Mouse (Mus musculus): Measurements from ENCODE around the gene Muc20.

The Muc20 gene

DNA sequence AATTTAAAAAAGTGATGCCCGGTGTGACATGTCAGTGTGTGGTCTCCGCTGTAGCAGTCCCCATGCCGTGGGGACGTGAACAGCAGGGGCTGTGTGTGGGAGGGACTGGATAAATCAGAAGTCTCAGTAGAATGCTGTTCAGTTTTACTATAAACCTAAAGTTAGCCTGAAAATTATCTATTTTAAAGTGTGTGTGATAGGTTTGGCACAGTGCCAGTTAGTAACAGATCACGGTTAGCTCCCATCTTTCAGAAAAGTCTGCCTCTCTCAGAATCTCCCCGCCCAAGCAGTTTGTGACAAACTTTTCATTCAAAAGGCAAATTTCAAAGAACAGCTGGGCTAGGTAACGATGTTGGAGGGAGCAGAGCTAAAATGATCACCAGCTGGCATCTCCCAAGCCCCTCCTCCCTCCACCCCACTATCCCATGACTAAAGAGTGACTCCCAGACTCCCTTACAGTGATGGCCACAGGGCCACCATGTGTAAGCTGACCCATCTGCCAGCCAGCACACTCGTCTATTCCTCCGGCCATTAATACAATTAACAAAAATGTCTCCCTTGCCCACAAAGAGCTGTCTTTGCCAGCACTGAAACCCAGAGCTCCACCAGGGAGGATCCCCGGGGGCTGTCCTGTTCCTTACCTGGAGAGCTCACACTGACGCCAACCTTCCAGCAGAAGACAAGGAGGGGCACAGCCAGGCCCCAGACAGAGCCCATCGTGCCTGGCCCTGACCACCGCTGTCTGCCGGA, 384 bp downstream of the Muc20 start:
- no peak for DNase-seq (ENCODE audit: low spot score in 2 of 2)

DNA sequence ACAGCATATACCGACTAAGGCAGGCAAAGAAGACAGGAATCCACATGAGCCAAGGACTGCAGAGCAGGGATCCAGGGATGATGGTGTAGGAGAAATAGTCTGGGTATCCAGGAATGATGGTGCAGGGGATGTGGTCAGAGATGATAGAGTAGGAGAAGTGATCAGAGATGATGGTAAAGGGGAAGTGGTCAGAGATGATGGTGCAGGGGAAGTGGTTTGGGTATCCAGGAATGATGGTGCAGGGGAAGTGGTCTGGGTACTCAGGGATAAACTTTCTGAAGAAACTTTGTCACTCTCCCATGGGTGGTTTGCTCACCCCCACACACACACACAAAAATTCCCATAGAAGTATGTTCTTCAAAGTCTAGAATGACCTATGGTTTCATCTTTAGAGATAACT, 2.1 kb downstream of the Muc20 start:
- no peak for DNase-seq (ENCODE audit: low spot score in 2 of 2)

DNA sequence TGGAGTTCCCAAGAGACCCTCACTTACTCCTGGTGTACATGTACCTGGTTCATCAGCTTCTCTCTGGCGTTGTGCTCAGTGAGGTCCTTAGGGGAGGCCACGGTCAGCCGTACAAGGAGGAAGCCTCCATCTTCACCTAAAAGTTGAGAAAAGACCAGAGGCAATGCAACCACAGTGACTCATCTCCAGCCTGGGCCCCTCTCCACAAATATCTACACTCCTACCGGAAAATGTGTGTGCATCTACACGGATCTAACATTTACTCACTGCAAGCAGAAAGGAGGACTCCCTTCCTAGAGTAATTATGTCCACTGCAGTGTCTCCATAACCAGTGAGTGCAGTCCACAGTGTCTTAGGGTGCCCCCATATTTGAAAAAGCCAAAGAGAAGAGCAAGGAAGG, 7.2 kb downstream of the Muc20 start:
- no peak for DNase-seq (ENCODE audit: low spot score in 2 of 2)

DNA sequence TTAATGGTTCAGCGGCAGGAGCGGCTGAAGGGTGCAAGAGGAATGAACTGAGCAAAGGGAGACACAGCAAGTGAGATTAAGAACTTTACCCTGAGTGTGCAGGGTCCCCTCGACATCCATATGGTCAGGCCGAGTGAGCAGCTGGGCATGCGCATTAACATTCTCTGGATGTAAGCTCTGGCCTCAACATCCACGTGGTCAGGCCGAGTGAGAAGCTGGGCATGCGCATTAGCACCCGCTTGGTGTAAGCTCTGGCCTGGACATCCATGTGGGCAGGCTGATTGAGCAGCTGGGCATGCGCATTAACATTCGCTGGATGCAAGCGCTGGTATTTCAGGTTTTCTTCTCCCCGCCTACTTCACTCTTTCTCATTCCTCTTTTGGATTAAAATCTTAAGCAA, 12.4 kb downstream of the Muc20 start:
- peak; percentile 11 to 43 for DNase-seq (ENCODE audit: low spot score in 2 of 2)

DNA sequence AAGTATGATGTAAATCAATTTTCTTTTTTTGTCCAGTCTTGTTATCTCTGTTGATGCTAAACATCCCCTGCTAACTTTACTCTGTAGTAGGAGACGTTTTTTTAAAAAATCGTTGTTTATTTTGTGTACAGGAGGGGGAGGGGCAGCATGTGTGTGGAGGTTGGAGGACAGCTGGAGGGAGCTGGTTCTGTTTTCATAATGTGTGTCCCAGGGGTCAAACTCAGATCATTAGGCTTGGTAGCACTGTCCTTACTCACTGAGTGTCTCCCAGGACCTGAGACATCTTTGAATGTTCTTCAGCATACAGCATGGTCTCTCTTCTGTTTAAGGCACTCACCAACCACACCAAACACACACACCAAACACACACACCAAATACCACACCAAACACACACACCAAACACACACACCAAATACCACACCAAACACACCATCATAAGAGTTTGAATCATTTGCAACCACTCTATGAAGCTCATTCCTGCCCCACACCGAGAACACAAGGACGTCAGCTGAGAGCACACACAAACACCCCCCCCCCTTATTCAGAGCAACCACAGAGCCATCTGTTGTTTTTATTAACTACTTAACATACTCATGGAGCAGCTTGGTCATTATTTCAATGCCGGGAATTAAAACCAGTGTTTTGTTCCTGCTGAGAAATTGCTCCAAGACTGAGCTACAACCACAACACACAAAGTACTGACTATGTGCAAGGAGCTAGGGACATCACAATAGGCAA, 13.7 kb downstream of the Muc20 start:
- DNase-seq (ENCODE audit: low spot score in 2 of 2) = no peak

DNA sequence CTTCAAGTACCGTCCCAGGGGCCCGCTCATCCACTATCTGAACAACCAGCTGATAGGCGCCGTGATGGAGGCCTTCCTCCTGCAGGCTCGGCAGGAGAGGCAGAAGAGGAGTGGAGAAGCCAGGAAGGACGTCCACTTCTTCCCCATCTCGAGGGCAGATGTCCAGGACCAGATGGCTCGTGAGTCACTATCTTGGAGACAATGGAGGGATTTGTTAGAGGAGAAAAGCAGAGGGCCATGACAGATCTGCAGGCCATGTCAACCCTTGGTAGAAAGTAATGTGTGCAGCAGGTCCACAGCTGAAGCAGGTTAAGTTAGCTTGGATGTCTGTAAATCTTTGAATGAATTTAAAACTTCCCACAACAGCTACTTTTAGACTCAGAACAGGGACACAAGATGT, 18.3 kb downstream of the Muc20 start:
- DNase-seq (ENCODE audit: low spot score in 2 of 2) = no peak

DNA sequence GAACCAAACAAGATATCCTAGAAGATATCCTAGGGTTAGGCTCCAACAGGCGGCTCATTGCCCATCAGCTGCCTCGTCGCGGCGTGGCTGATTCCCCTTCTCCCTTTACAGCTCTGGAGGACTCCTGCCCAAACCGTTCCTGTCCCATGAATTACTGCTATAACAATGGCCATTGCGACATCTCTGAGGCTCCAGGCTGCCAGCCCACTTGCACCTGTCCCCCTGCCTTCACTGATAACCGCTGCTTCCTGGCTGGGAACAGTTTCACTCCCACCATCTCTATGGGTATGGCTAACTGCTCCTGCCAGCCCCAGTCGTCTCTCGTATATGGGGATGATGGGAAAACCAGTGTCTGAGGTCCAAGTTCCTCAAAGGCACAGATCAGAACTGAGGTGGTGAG, 20.6 kb downstream of the Muc20 start:
- DNase-seq (ENCODE audit: low spot score in 2 of 2) = no peak

DNA sequence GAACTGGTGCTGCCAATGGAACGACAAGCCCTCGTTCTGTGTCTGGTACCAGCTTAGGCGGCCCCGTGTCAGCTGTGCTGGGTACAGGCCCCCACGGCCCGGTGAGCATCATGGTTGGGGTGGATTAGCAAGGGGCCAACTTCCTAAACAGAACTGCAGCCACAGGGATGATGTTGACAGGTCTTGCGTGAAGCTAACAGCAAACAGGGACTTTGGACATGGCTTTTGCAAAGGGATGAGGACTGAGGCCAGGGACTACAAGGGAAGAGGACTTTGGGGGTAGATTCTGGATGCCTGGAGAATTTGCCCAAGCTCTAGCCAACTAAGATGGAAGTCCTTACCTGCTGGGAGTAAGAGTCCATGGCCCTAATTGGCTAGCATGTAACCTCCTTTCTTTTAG, 30.3 kb downstream of the Muc20 start:
- DNase-seq (ENCODE audit: low spot score in 2 of 2) = no peak

DNA sequence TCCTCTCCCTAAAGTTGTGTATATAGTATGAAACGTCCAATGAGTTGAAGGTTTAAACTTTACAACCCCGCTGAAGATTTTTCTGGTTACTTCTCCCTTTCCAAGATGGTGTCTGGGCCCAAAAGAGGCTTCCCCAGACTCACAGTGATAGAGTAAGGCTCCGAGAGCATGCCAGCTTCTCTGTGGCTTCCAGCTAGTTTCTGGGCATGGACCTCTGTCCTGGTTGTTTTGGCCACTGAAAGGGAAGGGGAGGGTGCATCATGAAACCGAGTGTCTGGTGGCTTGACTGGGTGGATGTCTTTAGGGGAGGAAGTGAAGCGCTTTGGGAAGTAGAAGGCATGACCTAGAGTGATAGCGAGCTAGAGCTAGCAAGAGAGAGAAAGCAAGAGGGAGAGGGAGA, 32.3 kb downstream of the Muc20 start:
- DNase-seq (ENCODE audit: low spot score in 2 of 2) = no peak

DNA sequence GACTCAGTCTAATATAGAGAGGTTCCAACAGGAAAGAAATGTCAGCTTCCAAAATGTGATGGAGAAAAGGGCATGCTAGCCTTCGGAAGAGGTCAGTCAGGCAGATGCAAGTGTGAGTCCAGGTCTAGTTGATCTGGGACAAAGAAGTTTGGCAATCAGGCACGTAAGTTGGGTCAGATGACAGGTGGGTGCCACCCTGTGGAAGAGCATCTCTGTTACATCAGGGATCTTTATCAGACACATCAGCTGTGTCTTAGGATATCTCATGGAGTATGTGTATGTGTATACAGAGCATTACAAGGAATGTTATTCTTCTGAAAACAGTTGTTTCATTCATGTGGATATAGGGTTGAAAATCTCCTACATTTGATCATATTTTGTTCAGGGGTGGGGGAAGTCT, 32.7 kb downstream of the Muc20 start:
- DNase-seq (ENCODE audit: low spot score in 2 of 2) = no peak

DNA sequence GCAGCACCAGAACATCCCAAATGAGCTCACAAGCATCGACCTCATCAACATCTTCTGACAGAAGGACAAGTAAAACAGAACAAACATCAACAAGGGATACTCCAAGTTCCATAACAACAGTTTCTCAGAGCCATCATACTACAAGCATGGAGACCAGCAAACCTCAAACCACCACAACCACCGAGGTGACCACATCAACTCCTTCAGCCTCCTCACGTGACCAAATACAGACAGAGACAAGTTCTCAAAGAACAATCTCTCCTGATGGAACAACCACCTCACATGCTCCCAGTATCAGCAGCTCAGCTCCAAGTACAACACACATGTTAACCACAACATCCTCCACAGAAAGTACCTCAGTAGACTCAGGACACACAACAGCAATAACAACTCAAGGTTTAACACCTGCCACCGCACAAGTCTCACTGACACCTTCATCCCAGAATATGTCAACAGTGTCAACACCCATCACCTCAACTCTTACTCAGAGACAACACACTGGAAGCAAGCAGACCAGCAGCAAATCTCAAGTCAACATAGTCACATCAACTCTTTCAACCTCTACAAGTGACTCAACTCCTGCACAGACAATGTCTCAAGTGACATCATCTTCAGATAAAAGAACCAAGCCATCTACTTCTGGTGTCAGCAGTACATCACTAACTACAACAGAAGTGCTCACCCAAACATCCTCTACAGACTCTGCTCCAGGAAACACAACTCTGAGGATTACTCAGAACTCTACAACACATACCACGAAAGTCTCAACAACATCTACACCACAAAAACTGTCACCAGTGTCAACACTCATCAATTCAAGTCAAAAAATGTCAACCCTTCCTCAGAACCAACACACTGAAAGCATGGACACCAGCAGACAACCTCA, 46.8 kb downstream of the Muc20 start:
- no peak for DNase-seq (ENCODE audit: low spot score in 2 of 2)

DNA sequence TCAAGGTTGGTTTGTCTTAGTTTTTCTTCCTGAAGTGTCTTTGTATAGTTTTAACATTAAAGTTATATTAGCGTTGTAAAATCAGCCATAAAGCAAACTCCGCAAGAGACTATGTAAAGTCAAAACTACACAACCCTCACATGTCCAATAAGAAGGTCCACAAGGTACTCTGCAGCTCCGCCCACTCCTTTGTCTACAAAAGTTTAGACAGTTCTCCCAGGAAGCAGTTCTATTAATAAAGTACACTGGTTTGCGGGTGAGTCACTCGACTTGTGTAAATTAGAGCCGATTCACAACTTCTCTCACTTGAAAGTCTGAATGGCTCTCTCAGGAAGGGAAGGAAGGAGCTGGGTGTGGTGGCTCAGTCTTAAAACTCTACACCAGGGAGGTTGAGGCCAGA, 51.4 kb downstream of the Muc20 start:
- no peak for DNase-seq (ENCODE audit: low spot score in 2 of 2)

DNA sequence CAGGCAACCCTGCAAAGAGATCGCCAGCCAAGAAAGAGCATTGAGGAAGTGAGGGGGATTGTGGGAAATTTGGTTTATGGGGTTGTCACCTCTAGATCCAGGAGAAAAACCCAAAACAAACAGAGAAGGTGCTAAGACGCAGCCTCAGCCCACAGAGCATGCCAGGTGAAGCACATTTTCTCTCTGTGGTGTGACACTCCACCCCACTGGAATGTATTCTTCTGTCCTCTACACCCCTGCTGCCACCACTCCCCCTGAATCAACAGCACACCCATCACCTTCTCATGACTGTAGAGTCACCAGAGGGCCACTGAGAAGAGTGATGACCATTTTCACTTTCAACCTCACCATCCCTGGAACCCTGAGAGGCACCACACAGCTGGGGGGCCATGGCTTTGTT, 54.5 kb downstream of the Muc20 start:
- DNase-seq (ENCODE audit: low spot score in 2 of 2) = no peak

DNA sequence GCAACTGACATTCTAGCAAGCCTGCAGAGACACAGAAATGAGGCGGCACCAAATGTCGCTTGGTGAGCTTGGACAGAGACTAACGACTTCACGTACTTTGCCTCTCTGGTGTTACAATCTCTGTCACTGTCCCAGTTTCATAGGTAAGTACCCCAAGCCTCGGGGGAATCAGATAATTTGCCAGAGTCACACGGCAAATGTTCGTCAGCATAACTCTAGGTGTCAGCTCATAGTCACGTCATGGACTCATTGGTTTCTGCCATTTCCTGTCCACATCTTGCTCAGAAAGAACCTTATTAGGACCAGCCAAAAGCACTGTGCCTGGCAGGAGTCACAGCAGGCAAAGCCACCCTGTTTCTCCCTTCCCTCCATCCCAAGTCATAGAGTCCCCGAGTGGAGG, 55.9 kb downstream of the Muc20 start:
- no peak for DNase-seq (ENCODE audit: low spot score in 2 of 2)

DNA sequence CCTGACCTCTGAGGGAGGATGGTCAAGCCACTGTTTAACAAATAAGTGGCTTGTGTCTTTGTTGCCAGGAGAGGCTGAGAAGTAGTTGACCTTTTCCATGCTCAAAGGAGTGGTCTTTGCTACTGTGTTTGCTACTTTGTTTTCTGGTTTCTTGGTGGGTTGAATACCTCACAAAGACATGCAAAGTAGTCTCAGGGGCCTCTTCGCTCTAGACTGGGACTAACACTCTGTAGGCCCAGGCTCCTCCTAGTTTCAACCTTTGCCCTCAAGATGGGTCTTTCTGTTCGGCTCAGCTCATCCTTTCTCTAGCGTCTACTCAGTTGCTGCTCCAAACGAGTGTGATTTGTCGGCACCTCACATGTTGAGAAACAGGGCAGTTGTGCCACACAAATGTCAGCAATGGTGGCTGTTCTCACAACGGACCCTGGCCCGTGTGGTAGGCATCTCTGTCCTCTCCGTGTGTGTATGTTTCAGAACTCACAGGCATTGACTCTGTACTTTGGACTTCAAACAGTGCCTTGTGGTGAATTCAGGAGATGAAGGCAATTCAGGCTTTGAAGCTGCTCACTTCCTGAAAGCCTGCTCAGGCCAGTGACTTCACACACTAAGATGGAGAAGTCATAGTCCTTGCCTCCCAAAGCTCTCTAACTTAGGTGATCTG, 57.1 kb downstream of the Muc20 start:
- no peak for DNase-seq (ENCODE audit: low spot score in 2 of 2)

DNA sequence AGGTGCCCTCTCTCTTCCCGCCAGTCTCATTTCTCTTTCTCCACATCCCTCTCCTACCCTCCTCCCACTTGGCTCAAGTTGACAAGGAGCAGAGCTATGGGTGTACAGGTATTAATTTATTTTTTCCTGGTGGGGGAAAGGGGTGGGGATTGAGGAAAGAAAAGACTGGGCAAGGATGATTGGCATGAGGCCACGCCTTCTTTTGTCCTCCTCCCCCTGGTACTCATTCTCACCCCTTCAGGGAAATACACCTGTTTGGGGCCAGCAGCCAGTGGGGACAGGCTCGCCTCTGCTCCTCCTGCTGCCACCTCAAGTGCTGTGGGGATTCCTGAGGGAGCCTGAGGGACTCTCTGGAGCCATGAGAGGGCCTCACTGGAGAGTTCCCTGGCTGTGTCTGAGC, 61.2 kb downstream of the Muc20 start:
- no peak for DNase-seq (ENCODE audit: low spot score in 2 of 2)

DNA sequence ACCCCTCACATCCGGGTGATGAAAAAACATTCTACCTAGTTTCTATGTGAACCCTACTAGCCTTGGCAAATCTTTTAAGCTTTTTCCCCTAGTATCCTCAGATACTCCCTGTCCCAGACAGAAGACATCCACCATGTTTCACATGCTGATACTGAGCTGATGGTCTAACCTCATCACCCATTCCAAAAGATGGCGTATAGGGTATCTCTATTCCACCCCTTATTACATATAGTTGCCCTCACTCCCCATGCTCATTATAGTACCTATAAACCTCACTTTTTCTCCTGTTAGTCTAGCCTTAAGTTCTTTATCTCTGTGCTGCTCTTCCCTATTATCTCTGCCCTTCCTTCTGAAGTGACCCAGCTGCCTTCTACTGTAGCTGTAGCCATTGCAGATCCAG, 61.6 kb downstream of the Muc20 start, which contains the start of gene Muc4:
Gene Muc4, plus strand, starts transcription at position 301 of the 400 bp plus-strand sequence.
- no peak for DNase-seq (ENCODE audit: low spot score in 2 of 2)

DNA sequence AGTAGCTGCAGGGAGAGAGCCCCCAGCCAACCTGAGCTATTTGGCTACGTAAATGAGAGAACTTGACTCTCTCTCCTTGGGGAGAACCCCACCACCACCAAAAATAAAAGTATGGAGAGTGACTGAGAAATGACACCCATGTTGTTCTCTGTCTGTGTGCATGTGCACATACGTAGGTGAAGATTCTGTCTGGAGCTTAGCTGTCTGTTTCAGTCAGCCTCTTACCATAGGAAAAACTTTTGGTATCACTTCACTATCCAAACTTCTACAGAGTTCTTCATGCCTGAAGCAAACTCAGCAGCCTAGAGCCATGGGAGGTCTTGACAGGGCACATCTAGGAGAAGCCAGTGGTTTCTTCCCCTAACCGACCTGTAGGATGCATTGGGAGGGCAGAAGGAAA, 64.0 kb downstream of the Muc20 start:
- DNase-seq (ENCODE audit: low spot score in 2 of 2) = no peak

DNA sequence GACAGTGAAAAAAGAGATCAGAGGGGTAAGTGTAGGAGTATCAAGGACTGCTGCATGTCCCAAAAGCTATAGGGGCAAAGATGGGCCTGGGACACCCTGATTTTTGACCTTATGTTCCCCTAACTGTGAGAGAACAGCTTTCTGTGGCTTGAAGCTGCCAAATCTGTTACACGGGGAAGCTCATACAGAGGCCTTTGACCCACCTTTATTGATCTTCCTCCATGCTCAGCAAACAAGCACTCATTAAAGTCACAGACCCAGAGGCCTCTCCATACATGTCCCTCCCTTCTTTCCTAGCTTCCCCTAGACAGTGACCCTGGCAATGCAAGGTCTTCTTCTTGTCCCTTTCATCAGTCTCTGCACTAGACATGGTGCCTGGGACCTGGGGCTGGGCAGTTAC, 68.5 kb downstream of the Muc20 start:
- no peak for DNase-seq (ENCODE audit: low spot score in 2 of 2)

DNA sequence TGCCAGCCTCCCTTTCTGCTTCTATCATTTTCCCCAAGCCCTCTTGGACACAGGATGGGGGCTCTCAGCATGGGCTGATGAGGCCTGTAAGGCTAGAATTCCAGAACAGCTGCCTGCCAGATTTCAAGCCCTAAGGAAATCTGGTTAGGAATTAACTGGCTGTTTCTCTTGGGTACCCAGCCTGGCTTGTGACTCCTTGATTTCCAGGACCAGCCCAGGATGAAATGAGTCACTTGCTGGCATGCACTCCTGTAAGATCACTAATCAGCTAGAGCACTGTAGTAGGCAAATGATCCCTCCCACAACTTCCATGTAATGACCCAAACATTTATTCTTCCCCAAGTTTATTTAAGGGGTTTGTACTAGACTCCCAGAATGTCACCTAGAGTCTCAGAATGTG, 69.0 kb downstream of the Muc20 start:
- no peak for DNase-seq (ENCODE audit: low spot score in 2 of 2)

Data from frontal cortex, postnatal 14 days (tissue).